Mouse (Mus musculus) stomach, embryonic 16.5 days (tissue): ENCODE measurements around the gene March11. TPM values are rescaled to one million over a fixed set of nuclear protein-coding genes. Genes with fewer than 3 reads are reported as not detected.

Source experiments
- ATAC-seq: fragments of 200-750 bp; cut with Nextera tagmentation; 2 replicates; pipeline ENCODE4 v1.8.0; 2017; ENCODE audit warnings: moderate number of reproducible peaks, moderate TSS enrichment; ENCODE audit not compliant: insufficient read depth, low FRiP score
- H3K27ac ChIP-seq: fragments of 300-500 bp; sonication (generic); 2 replicates; pipeline ENCODE4 v1.5.1; 2014; ENCODE audit warnings: low read length
- H3K27me3 ChIP-seq: fragments of 300-500 bp; sonication (generic); 2 replicates; pipeline ENCODE4 v1.6.1; 2014; ENCODE audit warnings: low read length, control low read depth, mixed read lengths; ENCODE audit not compliant: control insufficient read depth, insufficient read depth
- H3K36me3 ChIP-seq: fragments of 300-500 bp; sonication (generic); 2 replicates; pipeline ENCODE4 v1.6.1; 2014; ENCODE audit warnings: low read length; ENCODE audit not compliant: control insufficient read depth, insufficient read depth
- H3K4me1 ChIP-seq: fragments of 300-500 bp; sonication (generic); 2 replicates; pipeline ENCODE4 v1.6.1; 2014; ENCODE audit warnings: low read length, control low read depth, mixed read lengths; ENCODE audit not compliant: control insufficient read depth, insufficient read depth
- H3K4me2 ChIP-seq: fragments of 300-500 bp; sonication (generic); 2 replicates; pipeline ENCODE4 v1.6.1; 2014; ENCODE audit warnings: low read depth, low read length, mixed read lengths
- H3K4me3 ChIP-seq: fragments of 300-500 bp; sonication (generic); replicated peaks from 2 replicates; pipeline ENCODE4 v1.5.1; 2014; ENCODE audit warnings: mild to moderate bottlenecking, low read length
- H3K9ac ChIP-seq: fragments of 300-500 bp; sonication (generic); 2 replicates; pipeline ENCODE4 v1.6.1; 2014; ENCODE audit warnings: low read length
- H3K9me3 ChIP-seq: fragments of 300-500 bp; sonication (generic); replicated peaks from 2 replicates; pipeline ENCODE4 v1.6.1; 2016; ENCODE audit warnings: low read length, control low read depth; ENCODE audit not compliant: control insufficient read depth
- WGBS: fragments of 180-500 bp; shearing (Covaris S2); extraction: QIAGEN DNeasy Blood & Tissue Kit; methylation state at CpG from one replicate; pipeline ENCODE4 v1.1.7; 2014; 5-methylcytosine and 5-hydroxymethylcytosine counted together
- polyA plus RNA-seq: library from polyadenylated mRNA; unstranded; fragments of >200 nt; fragmentation: Nextera tagmentation; extraction: Ambion mirVana; gene quantifications from 2 replicates; pipeline ENCODE4 v1.2.1, GENCODE M21; 2015

The March11 gene
- polyA plus RNA-seq, 1 experiment from 2014 or later = 0.17 TPM

GRCm38 (mm10) chr15:26309291-26309931 is 563 bp downstream of the March11 start:
- ATAC-seq = peak; percentile 33; the same call in 1 of the 2 replicates
- Histone ChIP-seq H3K4me1 (0 out of 2 replicates have a peak, but pooled peaks cover 3% of the 10 kb centered on the region), H3K36me3 (no peaks in the 10 kb centered on the region), H3K27me3 (peaks cover 16% of the 10 kb centered on the region), H3K9me3 (no peaks in the 10 kb centered on the region), H3K4me3 (peak overlapping the region; percentile 54), H3K4me2 (peak overlapping the region; percentile 85), H3K9ac (no peak overlapping the region), H3K27ac (no peak overlapping the region)
- under 1% methylated on average over 32 of the region's 62 CpGs for WGBS

- H3K9ac ChIP-seq = no peak overlapping the region
- ATAC-seq = no peak
- no peak overlapping the region for H3K27ac ChIP-seq
- H3K27me3 ChIP-seq = no peaks in the 10 kb centered on the region
- no peaks in the 10 kb centered on the region for H3K9me3 ChIP-seq
- no peak overlapping the region for H3K4me3 ChIP-seq
- WGBS = 81% methylated on average over 2 of the region's 2 CpGs
- no peaks in the 10 kb centered on the region for H3K4me1 ChIP-seq
- no peak overlapping the region for H3K4me2 ChIP-seq
- H3K36me3 ChIP-seq = no peaks in the 10 kb centered on the region
Observed at GRCm38 (mm10) chr15:26319866-26320265, 11.0 kb downstream of the March11 start.

GRCm38 (mm10) chr15:26320402-26320801 is 11.6 kb downstream of the March11 start:
- H3K9ac ChIP-seq = no peak overlapping the region
- no peak for ATAC-seq
- no peak overlapping the region for H3K27ac ChIP-seq
- H3K4me2 ChIP-seq = no peak overlapping the region
- no peaks in the 10 kb centered on the region for H3K36me3 ChIP-seq
- H3K4me3 ChIP-seq = no peak overlapping the region
- WGBS = 79% methylated on average over 3 of the region's 3 CpGs
- no peaks in the 10 kb centered on the region for H3K9me3 ChIP-seq
- H3K4me1 ChIP-seq = no peaks in the 10 kb centered on the region
- H3K27me3 ChIP-seq = no peaks in the 10 kb centered on the region

- H3K4me3 ChIP-seq = no peak overlapping the region
- no peaks in the 10 kb centered on the region for H3K27me3 ChIP-seq
- H3K4me1 ChIP-seq = no peaks in the 10 kb centered on the region
- 76% methylated on average over 4 of the region's 4 CpGs for WGBS
- H3K9ac ChIP-seq = no peak overlapping the region
- no peaks in the 10 kb centered on the region for H3K36me3 ChIP-seq
- no peaks in the 10 kb centered on the region for H3K9me3 ChIP-seq
- no peak overlapping the region for H3K4me2 ChIP-seq
- H3K27ac ChIP-seq = no peak overlapping the region
- ATAC-seq = no peak
Observed at GRCm38 (mm10) chr15:26322804-26323203, 14.0 kb downstream of the March11 start.

- Histone ChIP-seq H3K4me2 (no peak overlapping the region), H3K9me3 (no peaks in the 10 kb centered on the region), H3K9ac (no peak overlapping the region), H3K36me3 (no peaks in the 10 kb centered on the region), H3K4me1 (no peaks in the 10 kb centered on the region), H3K4me3 (no peak overlapping the region), H3K27me3 (no peaks in the 10 kb centered on the region), H3K27ac (no peak overlapping the region)
- no peak for ATAC-seq
- 89% methylated on average over 1 of the region's 1 CpGs for WGBS
Observed at GRCm38 (mm10) chr15:26327157-26327556, 18.3 kb downstream of the March11 start.

GRCm38 (mm10) chr15:26335791-26336190 is 26.9 kb downstream of the March11 start:
- Histone ChIP-seq H3K9ac (no peak overlapping the region), H3K27ac (no peak overlapping the region), H3K4me3 (no peak overlapping the region), H3K9me3 (no peaks in the 10 kb centered on the region), H3K4me1 (no peaks in the 10 kb centered on the region), H3K27me3 (no peaks in the 10 kb centered on the region), H3K4me2 (no peak overlapping the region), H3K36me3 (no peaks in the 10 kb centered on the region)
- WGBS = 84% methylated on average over 3 of the region's 3 CpGs
- no peak for ATAC-seq

GRCm38 (mm10) chr15:26337775-26338174 is 28.9 kb downstream of the March11 start:
- no peaks in the 10 kb centered on the region for H3K27me3 ChIP-seq
- no peaks in the 10 kb centered on the region for H3K36me3 ChIP-seq
- no peaks in the 10 kb centered on the region for H3K4me1 ChIP-seq
- no peaks in the 10 kb centered on the region for H3K9me3 ChIP-seq
- no peak overlapping the region for H3K4me3 ChIP-seq
- WGBS = 85% methylated on average over 2 of the region's 2 CpGs
- H3K9ac ChIP-seq = no peak overlapping the region
- no peak overlapping the region for H3K4me2 ChIP-seq
- no peak overlapping the region for H3K27ac ChIP-seq
- ATAC-seq = no peak

- H3K4me2 ChIP-seq = no peak overlapping the region
- no peak for ATAC-seq
Observed at GRCm38 (mm10) chr15:26338343-26338742, 29.5 kb downstream of the March11 start.

GRCm38 (mm10) chr15:26340490-26340889 is 31.6 kb downstream of the March11 start:
- no peak overlapping the region for H3K9ac ChIP-seq
- no peak for ATAC-seq
- H3K36me3 ChIP-seq = no peaks in the 10 kb centered on the region
- no peak overlapping the region for H3K27ac ChIP-seq
- H3K9me3 ChIP-seq = no peaks in the 10 kb centered on the region
- no peak overlapping the region for H3K4me3 ChIP-seq
- no peak overlapping the region for H3K4me2 ChIP-seq
- 65% methylated on average over 11 of the region's 11 CpGs for WGBS
- no peaks in the 10 kb centered on the region for H3K27me3 ChIP-seq
- no peaks in the 10 kb centered on the region for H3K4me1 ChIP-seq

More at GRCm38 (mm10) chr15:26338343-26338742, 29.5 kb downstream of the March11 start:
- no peak overlapping the region for H3K9ac ChIP-seq
- no peaks in the 10 kb centered on the region for H3K36me3 ChIP-seq
- H3K4me1 ChIP-seq = no peaks in the 10 kb centered on the region
- no peak overlapping the region for H3K27ac ChIP-seq
- no peaks in the 10 kb centered on the region for H3K27me3 ChIP-seq
- no peak overlapping the region for H3K4me3 ChIP-seq
- no peaks in the 10 kb centered on the region for H3K9me3 ChIP-seq
- 64% methylated on average over 4 of the region's 4 CpGs for WGBS
